Mouse (Mus musculus) neural tube, embryonic 11.5 days (tissue): ENCODE results near the gene Pacsin2. TPM values are rescaled to one million over a fixed set of nuclear protein-coding genes. Genes with fewer than 3 reads are reported as not detected.
"Not testable (repeated sequence)": the region's sequence is repeated elsewhere in the genome, so short reads cannot be mapped to it uniquely, and the experiment has no call there.

Experiments used
- ATAC-seq: fragments of 200-750 bp; cut with Nextera tagmentation; 2 replicates; pipeline ENCODE4 v1.8.0; 2017; ENCODE audit warnings: moderate number of reproducible peaks, mild to moderate bottlenecking, moderate TSS enrichment, moderate library complexity; ENCODE audit not compliant: insufficient read depth, low FRiP score, low TSS enrichment
- DNase-seq: peaks from one replicate; pipeline ENCODE4 v3.0.0-alpha.2; 2015; ENCODE audit warnings: low spot score
- H3K27ac ChIP-seq: fragments of 300-500 bp; sonication (generic); 2 replicates; pipeline ENCODE4 v1.5.1; 2014; ENCODE audit warnings: low read depth, mild to moderate bottlenecking, low read length
- H3K27me3 ChIP-seq: fragments of 300-500 bp; sonication (generic); 2 replicates; pipeline ENCODE4 v1.6.1; 2014; ENCODE audit warnings: mild to moderate bottlenecking, low read length, mixed read lengths; ENCODE audit not compliant: control insufficient read depth, insufficient read depth
- H3K36me3 ChIP-seq: fragments of 300-500 bp; sonication (generic); 2 replicates; pipeline ENCODE4 v1.6.1; 2014; ENCODE audit warnings: mild to moderate bottlenecking, low read length, moderate library complexity, mixed read lengths; ENCODE audit not compliant: control insufficient read depth, insufficient read depth
- H3K4me1 ChIP-seq: fragments of 300-500 bp; sonication (generic); 2 replicates; pipeline ENCODE4 v1.6.1; 2014; ENCODE audit warnings: low read length, mixed read lengths; ENCODE audit not compliant: control insufficient read depth, insufficient read depth
- H3K4me2 ChIP-seq: fragments of 300-500 bp; sonication (generic); 2 replicates; pipeline ENCODE4 v1.6.1; 2014; ENCODE audit warnings: low read depth, mild to moderate bottlenecking, moderate library complexity
- H3K4me3 ChIP-seq: fragments of 300-500 bp; sonication (generic); 2 replicates; pipeline ENCODE4 v1.5.1; 2014; ENCODE audit warnings: low read depth, low read length
- H3K9ac ChIP-seq: fragments of 300-500 bp; sonication (generic); 2 replicates; pipeline ENCODE4 v1.6.1; 2014; ENCODE audit warnings: mild to moderate bottlenecking, low read length
- H3K9me3 ChIP-seq: fragments of 300-500 bp; sonication (generic); 2 replicates; pipeline ENCODE4 v1.6.1; 2016; ENCODE audit warnings: low read length; ENCODE audit not compliant: control insufficient read depth
- WGBS: fragments of 180-500 bp; shearing (Covaris S2); extraction: QIAGEN DNeasy Blood & Tissue Kit; methylation state at CpG from one replicate; pipeline ENCODE4 v1.1.7; 2014; 5-methylcytosine and 5-hydroxymethylcytosine counted together
- polyA plus RNA-seq: library from polyadenylated mRNA; unstranded; fragments of >200 nt; fragmentation: Nextera tagmentation; extraction: Ambion mirVana; gene quantifications from 2 replicates; pipeline ENCODE4 v1.2.1, GENCODE M21; 2014

The Pacsin2 gene
- polyA plus RNA-seq, 1 experiment from 2014 or later: 46.2 TPM

DNA sequence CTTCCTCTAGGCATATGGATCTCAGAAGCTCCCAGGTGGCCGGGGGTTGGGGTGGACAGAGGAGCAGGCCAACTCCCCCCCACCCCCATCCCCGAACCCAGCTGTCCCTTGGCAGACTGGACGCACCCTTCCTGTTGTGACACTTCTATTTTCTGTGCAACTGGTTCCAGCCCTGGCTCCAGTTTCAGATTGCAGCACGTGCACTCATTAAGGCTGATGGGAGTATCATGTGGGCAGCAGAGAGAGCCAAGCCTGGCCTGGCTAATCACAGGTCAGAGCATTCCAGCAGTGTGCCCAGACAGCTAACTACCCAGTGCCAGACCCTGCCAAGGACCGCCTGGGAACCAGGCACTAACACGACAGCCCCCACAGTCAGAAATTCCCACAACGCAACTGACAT, 7.1 kb upstream of the Pacsin2 start:
- no peaks in the 10 kb centered on the region for H3K4me1 ChIP-seq
- H3K36me3 ChIP-seq: no peaks in the 10 kb centered on the region
- WGBS: 76% methylated on average over 7 of the region's 7 CpGs
- H3K9me3 ChIP-seq: no peaks in the 10 kb centered on the region
- no peak overlapping the region for H3K9ac ChIP-seq
- no peak overlapping the region for H3K4me3 ChIP-seq
- ATAC-seq (no peak), DNase-seq (no peak)
- no peaks in the 10 kb centered on the region for H3K27me3 ChIP-seq
- H3K27ac ChIP-seq: no peak overlapping the region
- no peak overlapping the region for H3K4me2 ChIP-seq

GRCm38 (mm10) chr15:83470443-83470842, 6.0 kb upstream of the Pacsin2 start:
- Histone ChIP-seq H3K4me3 (no peak overlapping the region), H3K9ac (no peak overlapping the region), H3K4me2 (no peak overlapping the region), H3K4me1 (no peaks in the 10 kb centered on the region), H3K9me3 (no peaks in the 10 kb centered on the region), H3K36me3 (no peaks in the 10 kb centered on the region), H3K27ac (no peak overlapping the region), H3K27me3 (no peaks in the 10 kb centered on the region)
- WGBS: 83% methylated on average over 8 of the region's 8 CpGs
- DNase-seq (no peak), ATAC-seq (no peak)

- 71% methylated on average over 6 of the region's 6 CpGs for WGBS
- no peak overlapping the region for H3K27ac ChIP-seq
- H3K9me3 ChIP-seq: no peaks in the 10 kb centered on the region
- no peaks in the 10 kb centered on the region for H3K27me3 ChIP-seq
- H3K4me3 ChIP-seq: no peak overlapping the region
- H3K36me3 ChIP-seq: no peaks in the 10 kb centered on the region
- no peak overlapping the region for H3K9ac ChIP-seq
- H3K4me1 ChIP-seq: no peaks in the 10 kb centered on the region
- H3K4me2 ChIP-seq: no peak overlapping the region
- ATAC-seq: no peak
- no peak for DNase-seq
Observed at GRCm38 (mm10) chr15:83469279-83469821, 4.9 kb upstream of the Pacsin2 start.

DNA sequence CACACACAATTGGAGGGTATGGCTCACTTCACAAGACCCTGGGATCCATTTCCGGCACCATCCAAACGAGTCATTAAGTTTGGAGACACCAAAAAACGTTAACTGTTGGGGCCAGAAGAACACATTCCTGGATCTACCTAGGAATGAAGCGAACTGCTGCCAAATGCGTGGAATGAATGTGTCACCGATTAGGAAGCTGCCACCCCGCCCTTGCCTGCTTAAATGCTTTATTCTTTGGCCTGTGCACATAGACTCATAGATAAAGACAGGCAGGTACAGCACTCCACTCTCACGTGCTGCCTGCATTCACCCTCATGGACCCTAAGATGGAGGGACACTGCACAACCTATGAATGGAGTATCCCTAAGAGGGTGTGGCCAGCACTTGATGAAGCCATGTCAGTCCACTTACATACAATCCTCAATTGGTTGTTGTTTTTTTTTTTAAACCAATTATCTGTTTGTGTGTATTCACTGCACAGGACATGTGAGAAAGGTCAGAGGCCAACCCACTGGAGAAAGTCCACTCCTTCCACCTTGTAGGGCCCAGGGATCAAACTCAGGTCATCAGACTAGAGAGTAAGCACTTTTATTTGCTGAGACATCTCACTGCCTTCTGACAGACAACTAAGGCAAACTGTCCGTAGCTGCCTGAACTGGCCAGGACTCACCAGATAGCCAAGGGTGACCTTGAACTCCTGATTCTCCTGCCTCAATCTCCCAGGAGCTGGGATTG, 3.0 kb upstream of the Pacsin2 start:
- ATAC-seq (no peak), DNase-seq (no peak)
- Histone ChIP-seq H3K9me3 (no peaks in the 10 kb centered on the region), H3K4me2 (no peak overlapping the region), H3K27ac (no peak overlapping the region), H3K36me3 (no peaks in the 10 kb centered on the region), H3K4me3 (no peak overlapping the region), H3K4me1 (peaks cover 4% of the 10 kb centered on the region; the same call in 1 of the 2 replicates), H3K27me3 (no peaks in the 10 kb centered on the region), H3K9ac (no peak overlapping the region)
- 86% methylated on average over 9 of the region's 9 CpGs for WGBS

DNA sequence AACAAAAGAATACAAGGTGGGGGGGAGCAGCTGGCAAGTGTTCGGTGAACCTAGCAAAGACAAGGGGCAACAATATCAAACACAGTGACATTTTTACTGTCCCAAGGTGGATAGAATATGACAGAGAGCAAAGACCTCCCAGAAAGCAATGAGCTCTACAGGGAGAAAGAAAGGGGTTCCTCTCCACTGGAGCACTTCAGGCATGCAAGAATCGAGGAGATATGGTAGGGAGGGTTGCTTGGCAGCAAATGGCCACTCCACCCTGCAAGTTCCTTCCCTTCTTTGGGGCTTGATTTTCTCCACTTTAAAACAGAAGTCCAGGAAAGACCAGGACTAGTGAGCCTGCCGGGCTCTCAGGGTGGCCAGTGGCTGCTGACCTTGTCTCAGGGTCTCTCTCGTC, 1.9 kb upstream of the Pacsin2 start:
- H3K9ac ChIP-seq: no peak overlapping the region
- ATAC-seq (no peak), DNase-seq (no peak)
- no peak overlapping the region for H3K4me2 ChIP-seq
- H3K9me3 ChIP-seq: no peaks in the 10 kb centered on the region
- WGBS: 76% methylated on average over 4 of the region's 4 CpGs
- H3K27ac ChIP-seq: no peak overlapping the region
- H3K4me1 ChIP-seq: peaks cover 4% of the 10 kb centered on the region; the same call in 1 of the 2 replicates
- no peak overlapping the region for H3K4me3 ChIP-seq
- no peaks in the 10 kb centered on the region for H3K27me3 ChIP-seq
- no peaks in the 10 kb centered on the region for H3K36me3 ChIP-seq

GRCm38 (mm10) chr15:83464905-83465650, 672 bp upstream of the Pacsin2 start:
- H3K4me3 ChIP-seq: peak overlapping the region; percentile 51
- no peaks in the 10 kb centered on the region for H3K27me3 ChIP-seq
- peaks cover 4% of the 10 kb centered on the region; the same call in 1 of the 2 replicates for H3K4me1 ChIP-seq
- peak overlapping the region; percentile 77 for H3K4me2 ChIP-seq
- H3K36me3 ChIP-seq: no peaks in the 10 kb centered on the region
- DNase-seq (no peak), ATAC-seq (peak; percentile 48; the same call in 1 of the 2 replicates)
- no peak overlapping the region for H3K27ac ChIP-seq
- 79% methylated on average over 19 of the region's 19 CpGs for WGBS
- H3K9ac ChIP-seq: no peak overlapping the region
- H3K9me3 ChIP-seq: no peaks in the 10 kb centered on the region

- no peaks in the 10 kb centered on the region for H3K27me3 ChIP-seq
- peak overlapping the region; percentile 51 for H3K4me3 ChIP-seq
- DNase-seq: no peak
- 0 out of 2 replicates have a peak, but pooled peaks have one; percentile 15 for ATAC-seq
- peak overlapping the region; percentile 77 for H3K4me2 ChIP-seq
- H3K9ac ChIP-seq: peak overlapping the region; percentile 61
- peaks cover 4% of the 10 kb centered on the region; the same call in 1 of the 2 replicates for H3K4me1 ChIP-seq
- no peaks in the 10 kb centered on the region for H3K36me3 ChIP-seq
- no peak overlapping the region for H3K27ac ChIP-seq
- 10% methylated on average over 17 of the region's 17 CpGs for whole genome bisulfite sequencing
- no peaks in the 10 kb centered on the region for H3K9me3 ChIP-seq
Observed at GRCm38 (mm10) chr15:83463369-83464082, 880 bp downstream of the Pacsin2 start.

DNA sequence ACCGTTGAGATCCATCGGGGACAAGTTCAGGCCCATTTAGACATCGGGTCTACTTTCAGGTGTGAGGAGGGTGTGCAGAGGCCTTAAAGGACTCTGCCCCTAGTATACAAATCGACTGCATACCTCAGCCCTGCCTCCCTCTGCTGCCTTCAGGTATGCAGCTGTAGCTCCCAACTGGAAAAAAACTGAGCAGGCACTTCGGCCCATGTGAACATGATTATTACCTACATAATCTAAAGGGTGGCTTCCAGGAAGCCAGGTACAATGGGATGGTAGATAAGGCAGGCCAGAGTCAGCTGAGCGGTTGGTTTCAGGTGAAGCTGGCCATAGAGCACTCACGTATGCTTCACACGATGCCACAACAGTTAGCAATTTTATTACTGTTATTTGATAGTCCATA, 2.1 kb downstream of the Pacsin2 start:
- not testable (repeated sequence) for H3K4me1 ChIP-seq, H3K36me3 ChIP-seq, H3K27ac ChIP-seq, H3K4me2 ChIP-seq, H3K9me3 ChIP-seq, H3K9ac ChIP-seq, H3K27me3 ChIP-seq, H3K4me3 ChIP-seq, ATAC-seq, DNase-seq
- 94% methylated on average over 7 of the region's 8 CpGs for WGBS
